Mouse (Mus musculus): ENCODE data around the gene Vmn1r38. TPM values are rescaled to one million over a fixed set of nuclear protein-coding genes. Genes with fewer than 3 reads are reported as not detected.
"Not testable (repeated sequence)": the region's sequence is repeated elsewhere in the genome, so short reads cannot be mapped to it uniquely, and the experiment has no call there.

Vmn1r38 gene
- polyA plus RNA-seq (2015; fragmentation: Nextera tagmentation; extraction: Ambion mirVana), result 0.07 TPM in 1 of 2 replicates, not detected in the other

DNA sequence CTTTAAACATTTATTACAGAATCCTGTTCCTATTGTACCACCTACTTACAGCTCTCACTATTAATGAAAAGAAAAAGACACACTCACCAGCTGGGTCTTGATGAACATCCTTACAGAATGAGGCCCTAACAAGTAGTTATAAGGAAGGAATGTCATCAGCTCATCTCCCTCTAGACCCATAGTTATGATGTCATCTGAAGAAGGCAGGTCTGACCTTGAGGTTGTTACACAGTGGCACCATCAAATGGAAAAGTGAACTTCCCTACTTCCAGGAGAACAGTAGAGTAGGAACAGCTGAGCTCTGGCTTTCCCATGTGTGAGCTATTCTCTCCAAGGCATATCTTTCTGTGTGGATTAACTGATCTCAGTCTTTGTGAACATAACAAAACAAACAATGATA lies at the start of gene Vmn1r38:
Gene Vmn1r38, minus strand, starts transcription at position 101 of the 400 bp plus-strand sequence.
- H3K4me2 ChIP-seq (replicated peaks; ENCODE audit: low read depth); H3K9me3 ChIP-seq (ENCODE audit: control insufficient read depth, low read length); H3K36me3 ChIP-seq (ENCODE audit: control insufficient read depth, insufficient read depth, low read length); DNase-seq (ENCODE audit: low spot score); H3K4me3 ChIP-seq (ENCODE audit: low read depth, low read length); H3K27me3 ChIP-seq (ENCODE audit: control insufficient read depth, insufficient read depth, low read length); H3K4me1 ChIP-seq (replicated peaks; ENCODE audit: control insufficient read depth, insufficient read depth); H3K9ac ChIP-seq (ENCODE audit: low read length); ATAC-seq (ENCODE audit: low FRiP score, low TSS enrichment); H3K27ac ChIP-seq (replicated peaks): not testable (repeated sequence)

DNA sequence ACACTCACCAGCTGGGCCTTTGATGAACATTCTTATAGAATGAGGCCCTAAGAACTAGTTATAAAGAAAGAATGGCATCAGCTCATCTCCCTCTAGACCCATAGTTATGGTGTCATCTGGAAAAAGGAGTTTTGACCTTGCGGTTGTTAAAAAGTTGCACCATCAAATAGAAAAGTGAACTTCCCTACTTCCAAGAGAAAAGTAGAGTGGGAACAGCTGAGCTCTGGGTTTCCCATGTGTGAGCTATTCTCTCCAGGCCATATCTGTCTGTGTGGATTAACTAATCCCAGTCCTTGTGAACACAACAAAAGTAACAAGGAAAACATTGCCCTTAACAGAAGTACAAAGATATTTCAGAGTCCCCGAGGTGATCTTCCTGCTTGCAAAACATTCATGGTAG lies 28.1 kb upstream of the Vmn1r38 start, which contains the start of gene Vmn1r39:
Gene Vmn1r39, minus strand, starts transcription at position 101 of the 400 bp plus-strand sequence.
- WGBS, result 91% methylated on average over 2 of the region's 2 CpGs
- ATAC-seq (ENCODE audit: low FRiP score, low TSS enrichment) (no peak), DNase-seq (ENCODE audit: low spot score) (no peak)
- H3K9ac ChIP-seq (ENCODE audit: low read length), result no peak within 1 kb of the TSS
- H3K9me3 ChIP-seq (ENCODE audit: control insufficient read depth, low read length), result no peaks in the 10 kb centered on the region
- TF ChIP-seq EP300 (optimal IDR thresholded peaks at IDR 0.05) (no peak), CTCF (IDR thresholded peaks at IDR 0.05; ENCODE audit: low read depth) (no peak)
- H3K27me3 ChIP-seq (ENCODE audit: control insufficient read depth, insufficient read depth, low read length), result no peaks in the 10 kb centered on the region
- no peak within 1 kb of the TSS for H3K27ac ChIP-seq (replicated peaks)
- H3K4me3 ChIP-seq (ENCODE audit: low read depth, low read length), result no peak within 1 kb of the TSS
- no peaks in the 10 kb centered on the region for H3K4me1 ChIP-seq (replicated peaks; ENCODE audit: control insufficient read depth, insufficient read depth)
- no peak within 1 kb of the TSS for H3K4me2 ChIP-seq (replicated peaks; ENCODE audit: low read depth)
- no peaks in the 10 kb centered on the region for H3K36me3 ChIP-seq (ENCODE audit: control insufficient read depth, insufficient read depth, low read length)

DNA sequence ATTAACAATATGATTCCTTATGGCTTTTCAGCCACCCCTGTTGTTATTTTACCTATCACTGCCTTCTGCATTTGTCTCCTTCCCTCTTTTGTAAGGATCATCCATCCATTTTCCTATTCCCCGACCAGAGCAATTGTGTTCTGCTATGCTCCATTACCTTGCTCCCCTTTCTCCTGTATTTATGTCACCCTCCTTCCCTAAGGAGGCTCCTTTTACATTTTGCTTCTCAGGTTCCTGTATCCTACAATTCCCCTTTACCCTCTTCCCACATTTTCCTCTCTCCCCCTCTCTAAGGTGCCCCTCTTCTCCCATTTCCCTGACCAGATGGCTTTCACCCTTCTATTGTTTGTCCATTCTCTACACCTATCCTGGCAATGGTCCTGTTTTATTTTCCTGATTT lies 23.9 kb upstream of the Vmn1r38 start:
- no peak overlapping the region for H3K27ac ChIP-seq (replicated peaks)

DNA sequence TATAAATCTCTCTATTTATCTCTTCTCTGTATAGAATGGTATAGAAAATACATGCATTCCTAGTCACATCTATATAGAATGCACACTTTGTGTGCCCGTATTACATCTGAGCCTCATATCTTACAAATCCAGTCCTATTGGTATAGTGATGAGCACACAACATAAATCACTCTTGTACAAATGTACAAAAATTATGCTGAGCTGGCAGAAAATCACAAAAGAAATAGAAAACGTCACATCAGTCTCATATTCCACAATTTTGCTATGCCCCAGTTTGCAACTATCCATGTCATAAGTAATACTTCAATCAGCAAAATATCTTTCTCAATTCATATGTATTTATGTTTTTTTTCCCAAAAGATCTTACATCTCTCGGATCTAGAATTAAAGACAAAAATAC lies 23.3 kb upstream of the Vmn1r38 start:
- Histone ChIP-seq H3K4me2 (replicated peaks; ENCODE audit: low read depth) (no peak overlapping the region), H3K27me3 (ENCODE audit: control insufficient read depth, insufficient read depth, low read length) (no peaks in the 10 kb centered on the region), H3K9me3 (ENCODE audit: control insufficient read depth, low read length) (no peaks in the 10 kb centered on the region), H3K9ac (ENCODE audit: low read length) (no peak overlapping the region), H3K27ac (replicated peaks) (no peak overlapping the region), H3K4me3 (ENCODE audit: low read depth, low read length) (no peak overlapping the region), H3K36me3 (ENCODE audit: control insufficient read depth, insufficient read depth, low read length) (no peaks in the 10 kb centered on the region), H3K4me1 (replicated peaks; ENCODE audit: control insufficient read depth, insufficient read depth) (no peaks in the 10 kb centered on the region)
- WGBS, result 85% methylated on average over 3 of the region's 3 CpGs
- DNase-seq (ENCODE audit: low spot score) (no peak), ATAC-seq (ENCODE audit: low FRiP score, low TSS enrichment) (no peak)
- no peak for TF ChIP-seq CTCF (IDR thresholded peaks at IDR 0.05; ENCODE audit: low read depth)
- no peak for TF ChIP-seq EP300 (optimal IDR thresholded peaks at IDR 0.05)

More for the DNA sequence above, 23.9 kb upstream of the Vmn1r38 start:
- ATAC-seq (ENCODE audit: low FRiP score, low TSS enrichment), result no peak
- Histone ChIP-seq H3K36me3 (ENCODE audit: control insufficient read depth, insufficient read depth, low read length) (no peaks in the 10 kb centered on the region), H3K27me3 (ENCODE audit: control insufficient read depth, insufficient read depth, low read length) (no peaks in the 10 kb centered on the region), H3K4me1 (replicated peaks; ENCODE audit: control insufficient read depth, insufficient read depth) (no peaks in the 10 kb centered on the region), H3K9ac (ENCODE audit: low read length) (no peak overlapping the region), H3K4me2 (replicated peaks; ENCODE audit: low read depth) (no peak overlapping the region), H3K9me3 (ENCODE audit: control insufficient read depth, low read length) (no peaks in the 10 kb centered on the region), H3K4me3 (ENCODE audit: low read depth, low read length) (no peak overlapping the region)
- DNase-seq (ENCODE audit: low spot score), result no peak
- TF ChIP-seq EP300 (optimal IDR thresholded peaks at IDR 0.05) (no peak), CTCF (IDR thresholded peaks at IDR 0.05; ENCODE audit: low read depth) (no peak)
- WGBS, result 60% methylated on average over 1 of the region's 1 CpGs

DNA sequence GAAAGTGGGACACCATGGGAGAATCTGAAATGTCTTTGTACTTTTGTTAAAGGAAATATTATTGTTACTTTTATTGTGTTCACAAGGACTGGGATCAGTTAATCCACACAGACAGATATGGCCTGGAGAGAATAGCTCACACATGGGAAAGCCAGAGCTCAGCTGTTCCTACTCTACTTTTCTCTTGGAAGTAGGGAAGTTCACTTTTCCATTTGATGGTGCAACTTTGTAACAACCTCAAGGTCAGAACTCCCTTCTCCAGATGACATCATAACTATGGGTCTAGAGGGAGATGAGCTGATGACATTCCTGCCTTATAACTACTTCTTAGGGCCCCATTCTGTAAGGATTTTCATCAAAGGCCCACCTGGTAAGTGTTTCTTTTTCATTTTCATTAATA lies 53.3 kb downstream of the Vmn1r38 start, which contains the start of gene Vmn1r37:
Gene Vmn1r37, plus strand, starts transcription at position 301 of the 400 bp plus-strand sequence.
- H3K9ac ChIP-seq (ENCODE audit: low read length); H3K27me3 ChIP-seq (ENCODE audit: control insufficient read depth, insufficient read depth, low read length); H3K4me2 ChIP-seq (replicated peaks; ENCODE audit: low read depth); H3K36me3 ChIP-seq (ENCODE audit: control insufficient read depth, insufficient read depth, low read length); H3K9me3 ChIP-seq (ENCODE audit: control insufficient read depth, low read length); H3K4me1 ChIP-seq (replicated peaks; ENCODE audit: control insufficient read depth, insufficient read depth); ATAC-seq (ENCODE audit: low FRiP score, low TSS enrichment); H3K4me3 ChIP-seq (ENCODE audit: low read depth, low read length); DNase-seq (ENCODE audit: low spot score); H3K27ac ChIP-seq (replicated peaks): not testable (repeated sequence)

Other genes with a start within 250 kb of the Vmn1r38 start
- gene Mad2l1, start 247.2 kb downstream of the Vmn1r38 start, polyA plus RNA-seq (2015; fragmentation: Nextera tagmentation; extraction: Ambion mirVana), result 33.8 and 38.6 TPM in 2 replicates
- gene Vmn1r32, start 222.5 kb downstream of the Vmn1r38 start, polyA plus RNA-seq (2015; fragmentation: Nextera tagmentation; extraction: Ambion mirVana), result not detected in 2 replicates
- gene Vmn1r33, start 164.3 kb downstream of the Vmn1r38 start, polyA plus RNA-seq (2015; fragmentation: Nextera tagmentation; extraction: Ambion mirVana), result not detected in 2 replicates
- not detected in 2 replicates for gene Vmn1r34, start 138.7 kb downstream of the Vmn1r38 start, polyA plus RNA-seq (2015; fragmentation: Nextera tagmentation; extraction: Ambion mirVana)
- gene Vmn1r35, start 96.7 kb downstream of the Vmn1r38 start, polyA plus RNA-seq (2015; fragmentation: Nextera tagmentation; extraction: Ambion mirVana), result not detected in 2 replicates
- not detected in 2 replicates for gene Vmn1r36, start 63.5 kb downstream of the Vmn1r38 start, polyA plus RNA-seq (2015; fragmentation: Nextera tagmentation; extraction: Ambion mirVana)
- not detected in 2 replicates for gene Vmn1r37, start 53.2 kb downstream of the Vmn1r38 start, polyA plus RNA-seq (2015; fragmentation: Nextera tagmentation; extraction: Ambion mirVana)
- not detected in 2 replicates for gene Vmn1r39, start 28.0 kb upstream of the Vmn1r38 start, polyA plus RNA-seq (2015; fragmentation: Nextera tagmentation; extraction: Ambion mirVana)
- 164 and 166 TPM in 2 replicates for gene Gng12, start 113.8 kb upstream of the Vmn1r38 start, polyA plus RNA-seq (2015; fragmentation: Nextera tagmentation; extraction: Ambion mirVana)